Mouse (Mus musculus): ENCODE data around the gene Kat6b.

Kat6b gene

DNA sequence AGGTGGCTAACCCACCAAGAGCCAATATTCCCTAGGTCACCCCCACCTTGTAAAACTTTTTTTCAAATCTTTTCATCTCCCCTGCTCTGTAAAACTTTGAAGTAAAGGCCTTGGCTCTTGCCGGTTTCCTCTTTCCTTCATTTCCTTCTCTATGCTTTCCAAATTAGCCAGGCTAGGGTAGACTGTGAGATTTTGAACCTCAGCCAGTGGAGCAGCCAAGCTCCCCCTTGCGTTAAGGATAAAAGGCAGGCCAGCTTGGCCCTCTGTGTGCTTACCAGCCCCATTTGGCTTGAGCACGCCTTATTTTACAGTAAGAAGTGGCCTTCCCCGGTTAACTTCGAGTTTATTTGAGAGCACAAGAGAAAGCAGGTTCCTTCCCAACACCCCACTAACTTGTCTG lies 193.2 kb downstream of the Kat6b start:
- no peak for DNase-seq

DNA sequence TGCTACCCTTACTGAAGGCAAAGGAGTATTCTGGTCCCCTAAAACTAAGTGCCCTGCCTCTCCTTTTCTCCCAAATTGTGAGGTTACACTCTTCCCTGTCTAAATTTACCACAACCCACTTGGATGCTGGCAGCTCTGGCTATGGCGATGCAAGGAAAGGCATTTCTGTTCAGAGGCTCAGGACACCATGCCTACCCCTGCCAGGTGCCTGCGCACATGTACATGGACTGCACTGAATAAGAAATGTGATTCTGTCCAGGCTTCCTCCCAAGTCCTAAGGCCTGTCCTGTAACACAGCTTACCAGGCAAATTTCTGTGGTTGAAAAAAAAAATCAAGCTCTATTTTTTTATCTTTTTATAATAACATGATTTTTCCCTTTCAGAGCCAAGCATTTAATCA lies 195.0 kb downstream of the Kat6b start:
- no peak for DNase-seq

DNA sequence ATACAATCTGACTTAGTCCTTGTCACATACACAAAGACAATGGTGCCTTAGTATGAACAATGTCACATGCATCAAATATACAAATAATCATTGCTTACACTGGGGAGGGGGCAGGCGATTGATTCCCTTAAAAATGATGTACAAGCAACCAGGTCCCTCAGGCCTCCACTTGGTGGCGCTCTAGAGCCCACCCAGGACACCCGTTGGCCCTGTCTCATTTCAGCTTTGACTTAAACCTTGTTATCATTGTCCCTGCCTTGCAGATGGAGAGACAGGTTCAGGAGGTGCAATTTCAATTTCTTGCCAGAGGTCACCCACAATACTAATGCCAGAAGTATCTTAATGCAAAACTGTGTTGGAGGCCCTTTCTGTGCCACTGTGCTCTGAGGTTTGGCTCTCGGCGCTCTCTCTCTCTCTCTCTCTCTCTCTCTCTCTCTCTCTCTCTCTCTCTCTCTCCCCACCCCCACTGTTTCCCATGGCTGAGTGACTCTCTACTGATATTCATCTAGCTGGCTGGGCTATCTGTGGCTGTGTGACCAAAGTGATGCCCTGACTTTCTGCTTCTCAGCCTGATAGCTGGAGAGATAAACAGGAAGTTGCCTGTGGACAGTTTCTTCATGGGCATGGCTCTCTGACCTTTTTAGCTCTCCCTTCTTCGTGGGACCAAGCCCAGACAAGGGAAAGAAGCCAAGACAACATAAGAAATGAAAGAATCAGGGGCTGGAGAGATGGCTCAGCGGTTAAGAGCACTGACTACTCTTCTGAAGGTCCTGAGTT lies 197.5 kb downstream of the Kat6b start:
- DNase-seq: peak; percentile 28

DNA sequence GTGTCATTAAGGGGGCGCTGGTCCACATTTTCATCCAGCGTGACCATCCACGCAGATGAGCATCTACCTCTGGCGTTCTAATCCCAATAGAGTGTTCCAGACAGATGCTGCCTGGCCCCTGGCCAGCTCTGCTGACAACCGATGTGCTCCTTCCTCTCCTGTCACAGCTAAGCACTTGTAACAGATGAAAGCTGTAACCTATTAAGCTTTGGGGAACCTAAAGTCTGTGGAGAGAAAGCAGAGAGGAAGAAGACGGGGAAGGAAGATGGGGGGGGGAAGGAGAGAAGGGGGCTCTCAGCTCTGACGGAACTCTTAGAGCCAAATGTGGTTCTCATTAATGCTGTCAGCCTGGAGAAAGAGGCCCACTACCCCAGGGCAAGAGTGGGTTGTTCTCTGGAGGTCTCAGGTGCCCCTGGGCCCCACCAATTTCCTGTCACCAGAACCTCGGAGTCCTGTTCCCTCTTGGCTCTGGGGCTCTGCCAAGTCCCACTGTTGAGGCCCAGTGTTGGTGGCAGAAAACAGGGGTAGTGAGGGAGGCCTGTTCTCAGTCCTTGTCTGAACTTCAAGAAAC lies 198.5 kb downstream of the Kat6b start:
- DNase-seq: no peak

DNA sequence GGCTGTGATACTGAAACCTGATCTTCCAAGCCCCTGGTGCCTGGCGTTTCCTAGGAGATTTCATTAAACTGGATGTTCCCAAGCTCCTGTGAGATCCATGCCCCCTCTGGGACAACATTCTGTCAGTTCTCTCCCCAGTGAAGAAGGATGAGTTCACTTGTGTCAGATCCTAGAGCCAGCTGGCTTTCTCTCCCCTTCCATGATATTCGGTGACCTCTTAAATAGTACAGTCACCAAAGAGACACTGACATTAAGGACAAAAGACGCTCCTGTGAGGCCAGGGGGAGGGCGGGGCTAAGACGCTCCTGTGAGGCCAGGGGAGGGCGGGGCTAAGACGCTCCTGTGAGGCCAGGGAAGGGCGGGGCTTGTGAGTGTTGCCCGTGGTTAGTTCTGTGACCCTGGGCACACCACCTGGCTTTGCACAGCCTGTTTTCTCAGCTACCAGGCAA lies 201.5 kb downstream of the Kat6b start:
- no peak for DNase-seq

DNA sequence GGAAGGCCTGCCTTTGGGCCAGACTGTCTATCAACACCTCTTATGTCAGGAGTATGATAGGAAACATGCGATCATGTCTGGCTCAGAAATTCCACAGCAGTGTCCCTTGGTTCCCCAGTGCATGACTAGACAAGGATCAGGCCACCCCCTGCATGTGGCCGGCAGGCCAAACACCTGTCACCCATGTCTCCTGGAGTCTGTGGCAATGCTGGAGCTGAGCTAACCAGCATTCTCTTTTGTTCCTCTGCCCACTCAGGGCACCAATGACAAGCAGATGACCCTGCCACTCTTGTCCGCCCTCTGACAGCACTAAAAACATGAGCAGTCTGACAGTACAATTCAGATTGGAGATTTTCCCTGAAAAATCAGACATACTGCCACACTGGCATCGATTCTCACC lies 202.6 kb downstream of the Kat6b start:
- no peak for DNase-seq

DNA sequence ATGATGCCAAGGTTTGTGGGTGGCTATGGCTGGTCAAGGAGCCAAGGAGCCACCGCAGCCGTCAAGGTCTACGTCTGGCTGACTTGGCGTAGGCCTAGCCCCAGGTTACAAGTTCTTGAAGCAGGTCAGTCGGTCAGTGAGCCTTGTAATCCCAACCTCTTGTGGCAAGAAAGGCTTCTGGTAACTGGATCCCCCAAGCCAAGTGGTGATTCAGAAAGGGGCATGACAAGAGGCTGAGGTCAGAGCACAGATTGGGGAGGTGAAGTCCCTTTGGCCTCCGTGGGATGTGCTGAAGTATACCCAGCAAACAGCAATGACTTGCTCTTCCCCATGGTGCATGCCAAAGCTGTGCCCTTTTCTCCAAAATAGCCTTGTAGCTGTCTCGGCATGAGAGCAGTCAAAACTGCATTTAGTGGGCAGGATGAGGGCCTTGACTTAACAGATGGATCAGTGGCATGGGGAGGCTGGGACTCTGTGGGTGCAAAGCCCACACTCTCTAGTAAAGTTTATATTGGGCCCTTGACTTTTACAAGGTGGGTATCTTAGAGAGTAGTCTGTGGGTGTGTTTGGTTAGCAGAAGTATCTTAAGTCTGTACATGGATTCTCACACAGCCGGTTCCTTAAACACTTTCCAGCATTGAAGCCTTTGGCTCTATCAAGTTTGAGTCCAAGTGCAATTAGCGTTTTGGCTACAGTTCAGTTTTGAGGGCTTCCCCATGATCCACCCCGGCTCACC lies 204.3 kb downstream of the Kat6b start:
- DNase-seq: no peak

DNA sequence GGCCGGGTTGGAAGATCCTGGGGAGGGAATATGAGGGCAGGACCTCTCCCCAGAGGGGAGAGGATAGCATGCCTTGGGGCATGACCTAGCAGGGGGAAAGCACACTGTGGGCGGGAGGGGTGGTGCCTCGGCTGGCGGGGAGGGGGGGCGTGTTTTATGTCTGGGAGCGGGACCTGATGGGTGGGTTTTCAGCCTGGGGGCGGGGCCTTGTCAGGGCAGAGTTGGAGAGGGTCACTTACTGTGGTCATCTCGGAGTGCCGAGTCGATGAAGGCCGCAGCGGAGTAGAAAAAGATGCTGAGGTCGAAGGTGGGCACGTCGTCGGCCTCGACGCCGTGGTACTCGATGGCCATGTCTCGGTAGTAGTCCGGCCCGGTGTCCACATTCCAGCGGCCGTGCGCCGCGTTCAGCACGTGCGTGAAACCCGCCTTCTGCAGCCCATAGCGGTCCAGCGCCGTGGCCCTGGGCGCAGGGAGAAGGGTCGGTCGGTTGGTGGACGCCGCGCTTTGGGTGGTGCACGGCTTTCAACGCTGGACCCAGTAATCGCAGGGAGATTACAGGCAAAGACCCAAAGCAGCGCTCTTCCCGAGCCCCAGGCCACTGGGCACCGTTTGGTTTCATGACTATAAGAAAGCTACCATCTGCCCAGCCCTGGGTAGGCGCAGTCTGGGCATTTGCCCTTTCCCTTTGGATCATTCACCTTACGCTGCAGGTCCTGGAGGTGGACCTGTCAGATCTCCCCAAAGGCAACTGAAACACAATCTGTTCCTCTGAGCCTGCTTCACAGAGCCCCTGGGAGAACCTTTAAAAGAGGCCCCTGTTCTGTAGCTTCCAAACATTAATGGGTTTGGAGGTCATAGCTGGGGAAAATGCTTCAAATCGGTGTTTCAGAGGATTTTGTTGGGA lies 205.4 kb downstream of the Kat6b start:
- no peak for DNase-seq

DNA sequence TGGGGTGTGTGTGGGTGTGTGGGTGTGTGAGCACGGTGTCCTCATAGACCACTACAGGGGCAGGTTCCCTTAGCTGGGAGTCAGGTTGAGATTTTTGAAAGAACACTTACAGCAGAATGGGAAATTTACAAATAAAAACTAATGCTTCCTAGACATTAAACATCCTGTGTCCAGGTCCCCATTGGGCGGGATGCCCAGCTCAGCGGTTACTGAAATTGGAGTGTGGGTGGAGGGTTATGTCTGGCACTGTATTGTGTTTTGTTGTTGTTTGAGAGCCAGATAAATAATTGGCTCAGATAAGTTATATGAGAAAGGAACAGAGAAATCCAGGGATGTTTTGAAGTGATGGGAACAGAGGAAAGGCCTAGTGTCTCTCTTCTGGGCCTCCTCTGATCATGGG lies 209.8 kb downstream of the Kat6b start:
- DNase-seq: no peak

DNA sequence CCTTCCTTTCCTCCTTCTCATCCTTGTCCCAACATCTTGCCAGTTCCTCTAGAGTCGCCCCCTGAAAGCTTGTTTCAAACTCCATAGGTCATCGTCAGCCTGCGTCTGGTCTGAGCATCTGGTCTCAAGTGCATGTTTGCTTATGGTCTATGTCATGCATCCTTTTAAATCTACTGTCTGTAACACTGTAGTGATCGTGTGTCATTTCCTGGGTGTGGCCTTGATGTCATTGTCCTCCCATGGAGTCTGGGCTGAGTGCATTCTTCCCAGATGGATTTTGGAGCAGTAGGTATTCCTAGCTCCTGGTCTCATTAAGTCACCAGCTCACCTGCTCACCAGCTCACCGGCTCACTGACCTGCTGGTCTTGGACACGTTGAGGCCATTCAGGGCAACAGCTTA lies 213.8 kb downstream of the Kat6b start:
- DNase-seq: no peak

DNA sequence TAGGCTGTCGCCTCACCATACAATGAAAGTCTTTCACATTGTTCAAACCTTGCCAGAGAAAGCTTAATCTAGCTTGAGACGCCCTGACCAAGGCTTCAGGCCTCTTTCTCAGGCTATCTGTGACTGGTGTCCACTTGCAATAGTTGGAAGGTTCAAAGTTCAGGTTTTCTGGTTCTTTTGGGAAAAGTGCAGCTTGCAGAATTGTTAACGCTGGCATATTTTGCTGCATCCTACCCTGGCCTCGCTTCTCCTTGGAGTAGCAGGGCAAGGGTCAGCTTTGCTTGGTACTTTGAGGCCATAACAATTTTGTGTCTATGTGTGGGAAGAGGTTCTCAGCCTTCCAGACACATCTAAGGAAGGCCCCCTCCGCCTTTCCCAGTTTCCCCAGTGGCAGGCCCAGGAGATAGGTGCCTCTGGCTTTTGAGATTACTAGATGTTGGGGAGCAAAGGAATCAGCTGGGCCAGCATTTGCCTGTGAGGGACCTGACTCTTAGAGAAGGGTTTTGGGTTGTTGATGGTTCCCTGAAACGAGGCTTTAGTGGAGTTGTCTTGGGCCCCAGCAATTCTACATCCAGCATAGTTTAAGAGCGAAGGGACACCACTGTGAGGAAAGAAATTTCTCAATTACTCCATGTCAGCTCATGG lies 215.1 kb downstream of the Kat6b start:
- no peak for DNase-seq

DNA sequence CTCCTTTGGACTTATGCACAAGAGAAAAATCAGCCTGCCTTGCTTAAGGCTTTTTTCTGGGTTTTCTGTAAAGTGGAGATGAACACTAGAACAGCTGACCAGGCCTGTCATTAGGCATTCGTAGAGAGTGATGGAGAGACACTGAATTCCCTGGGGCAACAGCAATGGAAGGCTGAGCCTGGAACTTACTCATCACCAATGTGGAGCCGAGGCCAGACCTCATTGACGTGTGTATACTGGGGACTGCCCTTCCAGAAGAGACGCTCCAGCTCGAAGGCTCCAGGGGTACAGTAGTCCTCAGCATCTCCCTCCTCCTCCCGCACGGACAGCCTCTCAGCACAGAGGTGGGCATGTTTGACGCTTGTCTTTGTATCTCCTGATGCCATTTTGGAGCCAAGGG lies 221.5 kb downstream of the Kat6b start:
- DNase-seq: no peak

DNA sequence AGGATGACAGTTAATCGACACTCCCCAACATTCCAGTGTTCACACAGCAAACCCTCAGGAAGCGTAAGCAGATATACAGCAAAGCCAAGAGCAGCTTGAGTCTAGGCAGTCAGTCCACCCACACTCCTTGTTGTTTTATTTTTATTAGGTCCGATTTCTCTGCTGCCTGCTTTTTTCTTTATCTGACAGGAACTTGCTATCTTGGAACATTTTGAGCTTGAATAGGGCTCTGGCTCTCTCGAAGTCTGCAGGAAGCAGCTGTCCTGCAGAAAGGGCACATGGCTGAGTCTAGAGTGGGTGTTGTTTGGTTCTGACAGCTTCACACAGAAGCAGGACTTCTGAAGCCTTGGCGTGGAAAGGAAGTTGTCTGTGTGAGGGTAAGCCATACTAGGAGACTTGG lies 222.0 kb downstream of the Kat6b start:
- no peak for DNase-seq

DNA sequence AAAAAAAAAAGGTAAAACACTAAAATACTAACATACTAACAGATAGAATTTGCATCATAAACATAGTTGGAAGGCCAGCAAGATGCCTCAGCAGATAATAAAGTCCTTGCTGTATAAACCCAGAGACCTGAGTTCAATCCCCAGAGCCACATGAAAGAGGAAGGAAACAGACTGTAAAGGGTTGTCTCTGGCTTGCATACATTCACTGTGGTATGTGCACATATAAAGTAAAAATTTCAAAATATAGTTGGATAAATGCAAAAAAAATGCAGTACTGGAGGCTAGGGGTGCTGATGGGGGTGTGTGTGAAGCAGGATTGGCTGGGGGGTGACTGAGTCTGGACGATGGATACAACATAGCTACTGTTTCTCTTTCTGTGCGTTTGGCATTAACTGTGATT lies 224.2 kb downstream of the Kat6b start:
- DNase-seq: no peak

DNA sequence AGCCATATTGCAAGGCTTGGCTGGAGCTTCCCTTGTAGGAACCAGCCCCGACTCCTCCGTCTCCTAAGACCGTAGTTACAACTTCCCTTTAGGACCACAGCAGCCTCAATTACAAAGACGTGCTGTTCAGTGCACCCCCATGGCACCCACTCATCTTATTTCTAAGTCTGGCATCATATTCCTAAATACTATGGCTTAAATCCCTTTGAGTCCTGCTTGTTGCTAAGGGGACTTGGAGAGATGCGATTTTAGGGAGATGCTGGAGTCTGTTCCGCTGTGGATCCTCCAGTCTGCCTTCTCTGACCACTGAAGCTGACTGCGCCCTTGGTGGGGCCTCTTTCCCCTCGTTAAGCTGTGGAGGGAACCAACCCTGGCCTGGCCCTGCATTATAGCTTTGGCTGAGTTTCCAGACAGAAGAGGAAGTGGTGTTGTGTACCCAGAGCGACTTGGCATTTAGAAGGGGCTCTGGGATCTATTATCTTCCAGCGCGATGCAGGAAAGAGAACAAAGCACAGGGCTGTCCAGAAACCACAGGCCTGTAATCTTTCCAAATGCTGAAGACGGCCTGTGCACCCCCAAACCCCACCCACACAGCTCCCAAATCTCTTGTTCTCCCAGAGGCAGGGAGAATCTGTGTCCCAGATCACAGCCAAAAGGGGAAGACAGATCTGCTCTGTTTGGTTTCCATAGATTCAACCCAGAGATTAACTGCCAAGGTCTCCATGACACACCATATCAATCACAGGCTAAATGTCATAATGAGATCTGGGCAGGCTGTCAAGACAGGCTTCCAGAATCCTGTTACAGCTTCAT lies 225.7 kb downstream of the Kat6b start:
- no peak for DNase-seq

DNA sequence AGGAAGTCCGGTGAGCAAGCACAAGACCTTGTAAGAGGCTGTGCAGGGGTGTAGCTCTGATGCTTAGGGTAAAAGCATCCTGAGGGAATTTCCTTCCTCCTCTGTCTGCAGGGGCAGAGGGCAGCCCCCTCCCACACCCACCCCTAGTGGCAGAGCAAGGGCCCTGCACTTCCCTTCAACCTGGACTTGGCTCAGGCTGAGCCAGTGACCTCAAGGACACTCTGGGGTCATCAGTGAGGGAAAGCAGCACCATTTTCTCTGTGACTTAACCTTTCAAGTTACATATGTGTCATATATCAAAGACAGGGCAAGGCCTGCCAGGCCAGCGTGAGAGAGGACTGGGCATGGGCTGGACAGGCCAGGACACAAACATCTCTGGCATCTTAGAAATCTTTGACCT lies 228.3 kb downstream of the Kat6b start:
- DNase-seq: no peak

DNA sequence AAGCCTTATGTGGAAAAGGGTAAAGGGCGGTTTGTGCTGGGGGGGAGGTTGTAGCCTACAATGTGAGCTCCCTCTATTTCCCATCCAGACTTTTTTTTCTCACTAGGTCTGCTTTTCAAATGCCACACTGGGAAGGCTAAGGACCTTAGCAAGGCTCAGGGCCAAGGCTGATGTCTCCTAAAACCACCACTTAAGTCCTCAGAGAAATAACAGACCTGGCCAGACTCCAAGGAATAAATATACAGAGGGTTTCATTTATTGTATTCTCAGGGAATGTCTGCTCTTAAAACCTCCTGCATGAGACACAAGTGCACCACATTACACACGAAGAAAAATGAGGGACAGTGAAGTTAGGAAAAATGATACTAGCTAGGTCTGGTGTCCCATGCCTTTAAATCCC lies 230.0 kb downstream of the Kat6b start:
- no peak for DNase-seq

DNA sequence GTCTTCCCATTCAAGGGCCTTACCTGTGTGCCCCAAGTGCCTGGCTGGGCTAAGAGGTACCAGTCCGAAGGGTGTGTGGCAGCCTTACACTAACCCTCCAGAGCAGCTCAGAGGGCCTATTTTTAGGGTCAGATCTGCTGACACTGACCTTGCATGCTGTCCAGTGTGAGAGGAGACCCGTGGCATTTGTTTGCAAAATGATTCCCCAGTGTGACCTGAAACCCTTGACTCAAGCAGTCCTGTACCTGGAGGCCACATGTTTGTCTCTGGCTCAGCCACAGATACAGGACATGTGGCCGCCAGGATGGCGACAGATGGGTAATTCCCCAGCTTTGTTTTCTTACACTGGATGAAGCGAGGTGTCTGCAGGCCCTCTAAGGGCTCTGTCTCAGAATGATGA lies 233.3 kb downstream of the Kat6b start, which contains the start of gene Dupd1:
TSS of gene Dupd1 (minus strand) at position 91 of the 400 bp plus-strand sequence.
- DNase-seq: no peak

DNA sequence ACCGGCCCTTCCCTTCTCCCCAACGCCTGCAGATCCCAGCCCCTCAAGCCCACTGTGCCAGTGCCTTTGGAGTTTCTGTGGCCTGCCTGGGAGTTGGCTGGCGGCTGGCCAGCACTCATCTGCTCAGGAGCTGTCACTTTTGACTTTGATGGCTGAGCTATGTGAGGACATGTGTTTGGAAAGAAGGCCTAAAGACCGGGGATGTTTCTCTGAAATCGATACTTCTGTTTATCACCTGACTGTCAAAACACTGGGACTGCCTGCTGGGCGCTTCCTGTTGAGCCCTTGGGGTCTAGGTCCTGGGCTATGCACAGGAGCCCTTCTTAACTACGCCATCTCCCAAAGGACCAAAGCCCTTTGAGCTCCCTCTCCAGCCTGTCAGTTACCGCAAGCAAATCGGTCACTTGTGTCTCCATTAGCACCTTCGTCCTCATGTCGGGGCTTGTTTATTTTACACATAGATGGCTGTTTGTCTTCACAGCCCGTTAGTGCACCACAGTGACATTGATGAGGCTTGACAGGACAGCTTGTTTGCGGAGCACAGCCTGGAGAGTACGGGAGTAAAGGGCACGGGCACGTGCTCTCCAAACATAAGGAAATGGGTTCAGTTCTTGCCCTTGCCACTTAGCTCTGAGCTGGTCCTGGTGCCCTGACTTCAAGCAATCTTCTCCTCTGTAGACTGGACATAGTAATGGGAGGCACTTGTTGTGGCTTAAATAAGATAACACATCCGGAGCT lies 238.6 kb downstream of the Kat6b start:
- DNase-seq: no peak

DNA sequence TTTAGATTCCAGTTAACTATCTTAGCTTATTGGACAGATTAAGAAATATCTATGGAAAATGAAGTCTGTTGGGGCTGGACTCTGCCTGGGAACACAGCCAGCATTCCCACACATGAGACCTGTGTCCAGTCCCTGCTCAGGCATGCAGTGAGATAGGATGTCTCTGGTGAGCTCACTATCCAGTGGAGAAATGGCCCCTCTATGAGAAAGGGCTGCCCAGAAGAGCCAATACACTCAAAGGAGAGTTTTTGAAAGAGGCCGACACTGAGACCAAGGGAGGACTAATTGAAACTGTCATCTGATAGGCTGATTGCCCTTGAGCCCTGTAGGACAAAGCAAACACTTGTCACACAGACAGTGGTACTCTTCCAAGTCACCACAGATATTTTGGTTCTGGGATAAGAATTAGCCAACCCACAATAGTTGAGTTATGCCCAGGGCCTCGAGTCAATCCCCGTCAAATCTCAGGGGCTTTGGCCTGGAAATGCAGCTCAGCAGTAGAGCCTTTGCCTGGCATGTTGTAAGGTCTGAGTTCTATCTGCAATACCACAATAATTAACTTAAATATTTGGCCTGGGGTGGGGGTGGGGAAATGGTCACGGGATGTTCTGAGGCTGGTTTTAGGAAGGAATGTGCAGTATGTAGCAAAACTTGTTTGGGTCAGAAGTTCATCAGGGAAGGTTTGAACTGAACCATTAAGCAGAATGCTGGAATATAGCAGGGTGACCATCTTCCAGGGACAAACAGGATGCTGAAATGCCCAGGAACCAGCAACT lies 239.4 kb downstream of the Kat6b start:
- no peak for DNase-seq

Data from cerebellum, adult 11 months (tissue).